Mouse (Mus musculus): Measurements from ENCODE around the gene Myom3. TPM values are rescaled to one million over a fixed set of nuclear protein-coding genes. Genes with fewer than 3 reads are reported as not detected.
A peak's percentile ranks its signal among the peaks of the same experiment; 100 is the strongest.

Gene Myom3
- polyA plus RNA-seq, 1 experiment from 2014 or later, result 0.59 TPM

GRCm38 (mm10) chr4:135832070-135832469, 72.6 kb downstream of the Myom3 start:
- ATAC-seq (ENCODE audit: low FRiP score, low TSS enrichment), result no peak; the same call in 1 of the 2 replicates
- no peak overlapping the region for H3K27ac ChIP-seq (replicated peaks)
- 54% methylated on average over 11 of the region's 11 CpGs for WGBS
- peaks cover 10% of the 10 kb centered on the region; the same call in 1 of the 2 replicates for H3K4me1 ChIP-seq (replicated peaks; ENCODE audit: control insufficient read depth, insufficient read depth)
- TF ChIP-seq CTCF (IDR thresholded peaks at IDR 0.05; ENCODE audit: low read depth) (no peak), EP300 (optimal IDR thresholded peaks at IDR 0.05) (no peak)
- H3K27me3 ChIP-seq (ENCODE audit: control insufficient read depth, insufficient read depth, low read length), result no peaks in the 10 kb centered on the region
- H3K36me3 ChIP-seq (ENCODE audit: control insufficient read depth, insufficient read depth, low read length), result no peaks in the 10 kb centered on the region
- no peak for DNase-seq (ENCODE audit: low spot score)
- no peak overlapping the region for H3K4me3 ChIP-seq (ENCODE audit: low read depth, low read length)
- no peak overlapping the region for H3K9ac ChIP-seq (ENCODE audit: low read length)
- no peak overlapping the region for H3K4me2 ChIP-seq (replicated peaks; ENCODE audit: low read depth)
- H3K9me3 ChIP-seq (ENCODE audit: control insufficient read depth, low read length), result no peaks in the 10 kb centered on the region

GRCm38 (mm10) chr4:135833301-135834123, 74.0 kb downstream of the Myom3 start:
- H3K9ac ChIP-seq (ENCODE audit: low read length), result no peak overlapping the region
- no peak overlapping the region for H3K4me2 ChIP-seq (replicated peaks; ENCODE audit: low read depth)
- H3K27ac ChIP-seq (replicated peaks), result no peak overlapping the region
- DNase-seq (ENCODE audit: low spot score) (no peak), ATAC-seq (ENCODE audit: low FRiP score, low TSS enrichment) (0 out of 2 replicates have a peak, but pooled peaks have one; percentile 36)
- WGBS, result 52% methylated on average over 12 of the region's 12 CpGs
- TF ChIP-seq EP300 (optimal IDR thresholded peaks at IDR 0.05) (no peak), CTCF (IDR thresholded peaks at IDR 0.05; ENCODE audit: low read depth) (no peak)
- no peaks in the 10 kb centered on the region for H3K36me3 ChIP-seq (ENCODE audit: control insufficient read depth, insufficient read depth, low read length)
- no peaks in the 10 kb centered on the region for H3K9me3 ChIP-seq (ENCODE audit: control insufficient read depth, low read length)
- peaks cover 9% of the 10 kb centered on the region; the same call in 1 of the 2 replicates for H3K4me1 ChIP-seq (replicated peaks; ENCODE audit: control insufficient read depth, insufficient read depth)
- H3K27me3 ChIP-seq (ENCODE audit: control insufficient read depth, insufficient read depth, low read length), result no peaks in the 10 kb centered on the region
- no peak overlapping the region for H3K4me3 ChIP-seq (ENCODE audit: low read depth, low read length)

GRCm38 (mm10) chr4:135834124-135834717, 74.7 kb downstream of the Myom3 start:
- H3K9me3 ChIP-seq (ENCODE audit: control insufficient read depth, low read length), result no peaks in the 10 kb centered on the region
- H3K4me1 ChIP-seq (replicated peaks; ENCODE audit: control insufficient read depth, insufficient read depth), result peaks cover 1% of the 10 kb centered on the region; the same call in 1 of the 2 replicates
- TF ChIP-seq CTCF (IDR thresholded peaks at IDR 0.05; ENCODE audit: low read depth), result no peak
- no peak for TF ChIP-seq EP300 (optimal IDR thresholded peaks at IDR 0.05)
- H3K9ac ChIP-seq (ENCODE audit: low read length), result no peak overlapping the region
- ATAC-seq (ENCODE audit: low FRiP score, low TSS enrichment), result 0 out of 2 replicates have a peak, but pooled peaks have one; percentile 16
- 86% methylated on average over 8 of the region's 8 CpGs for WGBS
- H3K27ac ChIP-seq (replicated peaks), result no peak overlapping the region
- no peak overlapping the region for H3K4me3 ChIP-seq (ENCODE audit: low read depth, low read length)
- H3K4me2 ChIP-seq (replicated peaks; ENCODE audit: low read depth), result no peak overlapping the region
- no peaks in the 10 kb centered on the region for H3K27me3 ChIP-seq (ENCODE audit: control insufficient read depth, insufficient read depth, low read length)
- DNase-seq (ENCODE audit: low spot score), result no peak
- no peaks in the 10 kb centered on the region for H3K36me3 ChIP-seq (ENCODE audit: control insufficient read depth, insufficient read depth, low read length)

DNA sequence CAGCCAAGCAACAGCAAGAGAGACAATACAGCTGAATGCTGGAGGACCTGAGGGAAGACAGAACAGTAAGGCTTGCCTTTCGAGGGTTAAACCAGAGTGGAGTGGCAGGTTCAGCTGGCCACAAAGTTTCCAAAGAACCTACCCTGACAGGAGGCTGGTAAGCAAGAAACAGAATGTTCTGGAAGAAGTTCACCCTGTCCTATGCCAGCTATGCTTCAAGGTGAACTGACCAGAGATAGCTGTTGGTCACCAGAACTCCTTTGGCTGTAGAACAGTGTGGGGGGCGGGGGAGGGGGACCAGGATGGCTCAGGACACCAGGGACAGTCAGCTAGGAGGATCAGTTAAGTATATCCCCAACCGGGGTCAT, 79.4 kb downstream of the Myom3 start:
- H3K27me3 ChIP-seq (ENCODE audit: control insufficient read depth, insufficient read depth, low read length), result no peaks in the 10 kb centered on the region
- H3K4me3 ChIP-seq (ENCODE audit: low read depth, low read length), result no peak overlapping the region
- H3K9me3 ChIP-seq (ENCODE audit: control insufficient read depth, low read length), result no peaks in the 10 kb centered on the region
- ATAC-seq (ENCODE audit: low FRiP score, low TSS enrichment) (no peak), DNase-seq (ENCODE audit: low spot score) (no peak)
- no peak overlapping the region for H3K9ac ChIP-seq (ENCODE audit: low read length)
- no peak overlapping the region for H3K27ac ChIP-seq (replicated peaks)
- no peak overlapping the region for H3K4me2 ChIP-seq (replicated peaks; ENCODE audit: low read depth)
- WGBS, result 74% methylated on average over 3 of the region's 3 CpGs
- H3K36me3 ChIP-seq (ENCODE audit: control insufficient read depth, insufficient read depth, low read length), result no peaks in the 10 kb centered on the region
- H3K4me1 ChIP-seq (replicated peaks; ENCODE audit: control insufficient read depth, insufficient read depth), result no peaks in the 10 kb centered on the region
- TF ChIP-seq CTCF (IDR thresholded peaks at IDR 0.05; ENCODE audit: low read depth), result no peak
- TF ChIP-seq EP300 (optimal IDR thresholded peaks at IDR 0.05), result no peak

DNA sequence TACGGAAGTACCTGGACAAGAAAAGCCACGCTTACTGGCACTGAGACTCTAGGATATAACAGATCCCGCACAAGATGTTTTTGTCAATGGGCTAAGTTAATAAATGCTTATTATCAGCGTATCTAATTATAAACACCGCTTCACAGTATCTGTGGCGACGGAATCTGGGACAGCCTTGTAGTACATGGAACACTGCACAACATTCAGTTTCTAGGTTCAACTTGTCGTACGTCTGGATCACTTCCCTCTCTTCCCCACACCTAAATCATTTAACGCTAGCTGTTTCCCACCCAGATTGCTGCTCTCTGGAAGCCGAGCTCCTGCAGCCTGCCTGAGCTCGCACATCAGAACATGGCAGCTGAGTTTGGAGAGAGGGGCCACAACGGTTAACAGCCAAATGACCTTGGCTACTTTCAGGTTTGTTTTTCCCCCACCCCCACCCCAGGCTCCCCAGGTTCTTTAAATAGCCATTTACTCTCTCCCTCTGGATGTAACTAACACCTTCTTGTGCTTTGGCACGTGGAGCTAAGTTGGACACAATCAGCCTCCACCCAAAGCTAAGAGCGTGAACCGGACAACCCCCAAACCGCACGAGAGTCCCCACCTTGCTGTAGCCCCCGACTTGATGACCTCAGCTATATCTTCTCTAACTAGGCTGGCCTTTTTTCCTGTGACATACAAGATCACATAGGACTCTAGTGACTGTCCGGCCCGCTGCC, 79.9 kb downstream of the Myom3 start:
- Histone ChIP-seq H3K27me3 (ENCODE audit: control insufficient read depth, insufficient read depth, low read length) (no peaks in the 10 kb centered on the region), H3K9ac (ENCODE audit: low read length) (no peak overlapping the region), H3K9me3 (ENCODE audit: control insufficient read depth, low read length) (no peaks in the 10 kb centered on the region), H3K4me3 (ENCODE audit: low read depth, low read length) (no peak overlapping the region), H3K4me2 (replicated peaks; ENCODE audit: low read depth) (no peak overlapping the region), H3K4me1 (replicated peaks; ENCODE audit: control insufficient read depth, insufficient read depth) (no peaks in the 10 kb centered on the region), H3K27ac (replicated peaks) (no peak overlapping the region), H3K36me3 (ENCODE audit: control insufficient read depth, insufficient read depth, low read length) (no peaks in the 10 kb centered on the region)
- 65% methylated on average over 21 of the region's 21 CpGs for WGBS
- no peak for DNase-seq (ENCODE audit: low spot score)
- ATAC-seq (ENCODE audit: low FRiP score, low TSS enrichment), result no peak
- TF ChIP-seq CTCF (IDR thresholded peaks at IDR 0.05; ENCODE audit: low read depth) (no peak), EP300 (optimal IDR thresholded peaks at IDR 0.05) (no peak)

Measured in stomach, postnatal 0 days (tissue).